Mouse (Mus musculus): ENCODE measurements around the gene Metrn. TPM values are rescaled to one million over a fixed set of nuclear protein-coding genes. Genes with fewer than 3 reads are reported as not detected.

The Metrn gene
- polyA plus RNA-seq, 1 experiment from 2014 or later, result 38.8 TPM

DNA sequence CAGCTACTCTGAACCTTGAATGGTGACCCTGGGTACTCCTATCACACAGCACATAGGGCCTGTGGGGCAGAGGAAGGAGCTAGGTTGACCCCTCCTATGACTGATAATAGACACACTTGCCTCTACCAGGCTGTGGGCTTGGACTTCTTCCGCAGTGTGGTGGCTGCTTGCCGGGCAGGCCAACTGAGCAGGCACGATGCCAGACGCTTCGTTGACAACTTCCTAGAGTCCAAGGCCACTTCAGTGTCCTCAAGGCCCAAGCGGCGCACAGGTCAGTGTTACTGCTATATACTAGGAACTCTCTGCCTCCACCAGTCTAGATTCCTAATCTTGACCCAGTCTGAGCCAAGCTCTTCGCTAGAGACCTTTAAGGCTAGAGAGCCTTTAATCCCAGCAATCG, 53.1 kb downstream of the Metrn start:
- no peak overlapping the region for H3K27ac ChIP-seq (ENCODE audit: low read depth, low read length)
- WGBS, result 96% methylated on average over 9 of the region's 9 CpGs
- no peak overlapping the region for H3K4me2 ChIP-seq (ENCODE audit: low read depth)
- no peaks in the 10 kb centered on the region for H3K4me1 ChIP-seq (ENCODE audit: control insufficient read depth, insufficient read depth, low read length)
- ATAC-seq (ENCODE audit: insufficient read depth, low FRiP score, low TSS enrichment) (no peak), DNase-seq (ENCODE audit: low spot score) (no peak)
- H3K4me3 ChIP-seq (ENCODE audit: low read depth, low read length), result no peak overlapping the region
- H3K9ac ChIP-seq (ENCODE audit: low read length), result no peak overlapping the region
- H3K36me3 ChIP-seq (ENCODE audit: control insufficient read depth, insufficient read depth, low read length), result no peaks in the 10 kb centered on the region
- no peaks in the 10 kb centered on the region for H3K27me3 ChIP-seq (ENCODE audit: control insufficient read depth, insufficient read depth, low read length)
- no peaks in the 10 kb centered on the region for H3K9me3 ChIP-seq (ENCODE audit: control insufficient read depth, low read length)

Small RNA genes within 50 kb of the gene (microRNA-seq; reads per million reads assigned to microRNA genes)
- gene Gm25083 (not detected), gene Mir3082 (not detected), gene Mir6966 (not detected)

Other genes starting within 250 kb of the Metrn start
- 6.5 and 9.1 TPM in 2 replicates for gene Sox8, start 226.4 kb downstream of the Metrn start, polyA plus RNA-seq (2014; fragmentation: Nextera tagmentation; extraction: Ambion mirVana)
- 23.6 and 23.9 TPM in 2 replicates for gene Lmf1, start 218.1 kb downstream of the Metrn start, polyA plus RNA-seq (2014; fragmentation: Nextera tagmentation; extraction: Ambion mirVana)
- 2.8 and 3.3 TPM in 2 replicates for gene Gng13, start 80.0 kb downstream of the Metrn start, polyA plus RNA-seq (2014; fragmentation: Nextera tagmentation; extraction: Ambion mirVana)
- 20.3 and 22.5 TPM in 2 replicates for gene Chtf18, start 69.7 kb downstream of the Metrn start, polyA plus RNA-seq (2014; fragmentation: Nextera tagmentation; extraction: Ambion mirVana)
- 21.5 and 22.9 TPM in 2 replicates for gene Rpusd1, start 69.5 kb downstream of the Metrn start, polyA plus RNA-seq (2014; fragmentation: Nextera tagmentation; extraction: Ambion mirVana)
- gene Mslnl, start 61.1 kb downstream of the Metrn start, polyA plus RNA-seq (2014; fragmentation: Nextera tagmentation; extraction: Ambion mirVana), result 0.13 TPM in 1 of 2 replicates, not detected in the other
- gene Msln, start 42.8 kb downstream of the Metrn start, polyA plus RNA-seq (2014; fragmentation: Nextera tagmentation; extraction: Ambion mirVana), result 0.42 TPM in 1 of 2 replicates, not detected in the other
- gene Narfl, start 23.4 kb downstream of the Metrn start, polyA plus RNA-seq (2014; fragmentation: Nextera tagmentation; extraction: Ambion mirVana), result 22.9 and 27.8 TPM in 2 replicates
- 74.6 and 77.3 TPM in 2 replicates for gene Haghl, start 11.5 kb downstream of the Metrn start, polyA plus RNA-seq (2014; fragmentation: Nextera tagmentation; extraction: Ambion mirVana)
- 0.15 and 0.34 TPM in 2 replicates for gene Ccdc78, start 10.6 kb downstream of the Metrn start, polyA plus RNA-seq (2014; fragmentation: Nextera tagmentation; extraction: Ambion mirVana)
- 65.7 and 66.6 TPM in 2 replicates for gene Fam173a, start 4.2 kb downstream of the Metrn start, polyA plus RNA-seq (2014; fragmentation: Nextera tagmentation; extraction: Ambion mirVana)
- gene AC134908.4, start 1.5 kb downstream of the Metrn start, polyA plus RNA-seq (2014; fragmentation: Nextera tagmentation; extraction: Ambion mirVana), result 0.78 TPM in 1 of 2 replicates, not detected in the other
- 13.2 and 14.7 TPM in 2 replicates for gene Fbxl16, start 11.9 kb upstream of the Metrn start, polyA plus RNA-seq (2014; fragmentation: Nextera tagmentation; extraction: Ambion mirVana)
- gene Wdr24, start 26.5 kb upstream of the Metrn start, polyA plus RNA-seq (2014; fragmentation: Nextera tagmentation; extraction: Ambion mirVana), result 29.2 and 31.8 TPM in 2 replicates
- 52.1 and 55.6 TPM in 2 replicates for gene Jmjd8, start 31.7 kb upstream of the Metrn start, polyA plus RNA-seq (2014; fragmentation: Nextera tagmentation; extraction: Ambion mirVana)
- gene Stub1, start 36.3 kb upstream of the Metrn start, polyA plus RNA-seq (2014; fragmentation: Nextera tagmentation; extraction: Ambion mirVana), result 327 and 334 TPM in 2 replicates
- gene Rhbdl1, start 40.2 kb upstream of the Metrn start, polyA plus RNA-seq (2014; fragmentation: Nextera tagmentation; extraction: Ambion mirVana), result 4.3 and 4.4 TPM in 2 replicates
- 1.2 and 2.9 TPM in 2 replicates for gene Gm20683, start 44.6 kb upstream of the Metrn start, polyA plus RNA-seq (2014; fragmentation: Nextera tagmentation; extraction: Ambion mirVana)
- gene Rhot2, start 47.7 kb upstream of the Metrn start, polyA plus RNA-seq (2014; fragmentation: Nextera tagmentation; extraction: Ambion mirVana), result 8.6 and 10.5 TPM in 2 replicates
- 17.8 and 20.3 TPM in 2 replicates for gene Wdr90, start 64.4 kb upstream of the Metrn start, polyA plus RNA-seq (2014; fragmentation: Nextera tagmentation; extraction: Ambion mirVana)
- gene Mcrip2, start 71.6 kb upstream of the Metrn start, polyA plus RNA-seq (2014; fragmentation: Nextera tagmentation; extraction: Ambion mirVana), result 8.2 and 8.7 TPM in 2 replicates
- 57.8 and 58.8 TPM in 2 replicates for gene Mettl26, start 77.9 kb upstream of the Metrn start, polyA plus RNA-seq (2014; fragmentation: Nextera tagmentation; extraction: Ambion mirVana)
- 1.2 and 1.7 TPM in 2 replicates for gene Wfikkn1, start 83.7 kb upstream of the Metrn start, polyA plus RNA-seq (2014; fragmentation: Nextera tagmentation; extraction: Ambion mirVana)
- gene Rab40c, start 122.6 kb upstream of the Metrn start, polyA plus RNA-seq (2014; fragmentation: Nextera tagmentation; extraction: Ambion mirVana), result 23.6 and 25.9 TPM in 2 replicates
- gene Pigq, start 147.8 kb upstream of the Metrn start, polyA plus RNA-seq (2014; fragmentation: Nextera tagmentation; extraction: Ambion mirVana), result 51.6 and 60.9 TPM in 2 replicates
- gene Nhlrc4, start 147.8 kb upstream of the Metrn start, polyA plus RNA-seq (2014; fragmentation: Nextera tagmentation; extraction: Ambion mirVana), result 0.11 and 0.38 TPM in 2 replicates
- gene A930017K11Rik, start 155.4 kb upstream of the Metrn start, polyA plus RNA-seq (2014; fragmentation: Nextera tagmentation; extraction: Ambion mirVana), result not detected in 2 replicates
- 21.0 and 23.3 TPM in 2 replicates for gene Capn15, start 188.7 kb upstream of the Metrn start, polyA plus RNA-seq (2014; fragmentation: Nextera tagmentation; extraction: Ambion mirVana)